Mouse (Mus musculus) right cerebral cortex, postnatal 25 days (tissue): ENCODE measurements at regions not wholly inside any gene's neighbourhood (a gene's known extent, or its start where the extent isn't known, plus 50 kb on each side); places are given as distances from the start of the nearest gene placed in this dataset.

Source experiments
- DNase-seq: peaks from one replicate; pipeline ENCODE4 v3.0.0; 2022

- no peak for DNase-seq
Measured at GRCm38 (mm10) chr1:151045334-151045733, 52.1 kb upstream of the Hmcn1 start.

- no peak for DNase-seq
Measured at GRCm38 (mm10) chr1:151046626-151047025, 53.4 kb upstream of the Hmcn1 start.

- DNase-seq = no peak
Measured at GRCm38 (mm10) chr1:151049726-151050506, 56.7 kb upstream of the Hmcn1 start.

- DNase-seq = no peak
Measured at GRCm38 (mm10) chr1:151050507-151050816, 57.2 kb upstream of the Hmcn1 start.

- DNase-seq = no peak
Measured at GRCm38 (mm10) chr1:151053268-151053667, 60.0 kb upstream of the Hmcn1 start.

- no peak for DNase-seq
Measured at GRCm38 (mm10) chr1:151055396-151055795, 62.2 kb upstream of the Hmcn1 start.

GRCm38 (mm10) chr1:151059546-151060136, 66.4 kb upstream of the Hmcn1 start:
- DNase-seq = no peak

GRCm38 (mm10) chr1:151065090-151065567, 71.9 kb upstream of the Hmcn1 start:
- DNase-seq = no peak

- no peak for DNase-seq
Measured at GRCm38 (mm10) chr1:151066379-151067128, 73.3 kb upstream of the Hmcn1 start.

- DNase-seq = no peak
Measured at GRCm38 (mm10) chr1:151074508-151075314, 81.5 kb upstream of the Hmcn1 start.

- no peak for DNase-seq
Measured at GRCm38 (mm10) chr1:151075541-151075940, 82.3 kb upstream of the Hmcn1 start.

- DNase-seq = peak; percentile 71
Measured at GRCm38 (mm10) chr1:151078909-151079522, 85.8 kb upstream of the Hmcn1 start.

- no peak for DNase-seq
Measured at GRCm38 (mm10) chr1:151079614-151080360, 86.6 kb upstream of the Hmcn1 start.

GRCm38 (mm10) chr1:151080510-151080980, 87.3 kb upstream of the Hmcn1 start:
- DNase-seq = no peak

- no peak for DNase-seq
Measured at GRCm38 (mm10) chr1:151082510-151083033, 89.3 kb upstream of the Hmcn1 start.

- DNase-seq = no peak
Measured at GRCm38 (mm10) chr1:151083806-151084205, 90.6 kb upstream of the Hmcn1 start.

GRCm38 (mm10) chr1:151086111-151086859, 93.0 kb upstream of the Hmcn1 start:
- no peak for DNase-seq

- no peak for DNase-seq
Measured at GRCm38 (mm10) chr1:151087151-151087660, 94.0 kb upstream of the Hmcn1 start.

- peak; percentile 73 for DNase-seq
Measured at GRCm38 (mm10) chr1:151087811-151088511, 94.4 kb upstream of the Gm47985 start.
